Mouse (Mus musculus): ENCODE measurements at regions not wholly inside any gene's neighbourhood (a gene's known extent, or its start where the extent isn't known, plus 50 kb on each side); places are given as distances from the start of the nearest gene placed in this dataset.

- DNase-seq (ENCODE audit: low read depth, low spot score) = no peak
- TF ChIP-seq ZC3H11A (IDR thresholded peaks at IDR 0.05; ENCODE audit: borderline replicate concordance, low read depth, low read length) = no peak
- TF ChIP-seq MAFK (IDR thresholded peaks at IDR 0.05; ENCODE audit: insufficient read depth, low read depth, low read length) = no peak
- TF ChIP-seq HCFC1 (IDR thresholded peaks at IDR 0.05; ENCODE audit: borderline replicate concordance, insufficient read depth, low read length) = no peak
- no peak for TF ChIP-seq ZNF384 (IDR thresholded peaks at IDR 0.05; ENCODE audit: low read depth, low read length)
- no peak for TF ChIP-seq CHD2 (IDR thresholded peaks at IDR 0.05; ENCODE audit: low read depth, low read length)
- H3K9ac ChIP-seq (ENCODE audit: insufficient read depth, low read depth, low read length, poor library complexity, severe bottlenecking) = no peak overlapping the region
- H3K27ac ChIP-seq (ENCODE audit: insufficient read depth, low read depth, low read length, poor library complexity, severe bottlenecking) = no peak overlapping the region
- H3K36me3 ChIP-seq (ENCODE audit: control insufficient read depth, insufficient read depth, low read length, poor library complexity, severe bottlenecking) = no peaks in the 10 kb centered on the region
- in situ Hi-C loops (cut with MboI; ENCODE audit: low sequenced_read_pairs in 2 of 2, unreplicated experiment in 2 of 2) = no loop called here
- no peak overlapping the region for H3K4me3 ChIP-seq (ENCODE audit: insufficient read depth in 1 of 2, low read depth in 1 of 2, low read length in 2 of 2, poor library complexity in 1 of 2, severe bottlenecking in 1 of 2)
- no peaks in the 10 kb centered on the region for H3K9me3 ChIP-seq (ENCODE audit: control insufficient read depth, insufficient read depth, low read depth, low read length)
- no peaks in the 10 kb centered on the region for H3K4me1 ChIP-seq (ENCODE audit: control insufficient read depth in 2 of 2, insufficient read depth in 2 of 2, low read length in 2 of 2, poor library complexity in 1 of 2)
Measured at GRCm38 (mm10) chr5:138900952-138901599, 81.2 kb downstream of the Gm5294 start.

GRCm38 (mm10) chr5:138902316-138902715 lies 82.4 kb downstream of the Gm5294 start:
- in situ Hi-C loops (cut with MboI; ENCODE audit: low sequenced_read_pairs in 2 of 2, unreplicated experiment in 2 of 2) = no loop called here
- TF ChIP-seq ZNF384 (IDR thresholded peaks at IDR 0.05; ENCODE audit: low read depth, low read length) = no peak
- no peak for TF ChIP-seq CHD2 (IDR thresholded peaks at IDR 0.05; ENCODE audit: low read depth, low read length)
- TF ChIP-seq HCFC1 (IDR thresholded peaks at IDR 0.05; ENCODE audit: borderline replicate concordance, insufficient read depth, low read length) = no peak
- no peak for TF ChIP-seq ZC3H11A (IDR thresholded peaks at IDR 0.05; ENCODE audit: borderline replicate concordance, low read depth, low read length)
- no peak for TF ChIP-seq MAFK (IDR thresholded peaks at IDR 0.05; ENCODE audit: insufficient read depth, low read depth, low read length)
- H3K4me3 ChIP-seq (ENCODE audit: insufficient read depth in 1 of 2, low read depth in 1 of 2, low read length in 2 of 2, poor library complexity in 1 of 2, severe bottlenecking in 1 of 2) = no peak overlapping the region
- no peaks in the 10 kb centered on the region for H3K9me3 ChIP-seq (ENCODE audit: control insufficient read depth, insufficient read depth, low read depth, low read length)
- no peaks in the 10 kb centered on the region for H3K4me1 ChIP-seq (ENCODE audit: control insufficient read depth in 2 of 2, insufficient read depth in 2 of 2, low read length in 2 of 2, poor library complexity in 1 of 2)
- DNase-seq (ENCODE audit: low read depth, low spot score) = no peak
- no peak overlapping the region for H3K9ac ChIP-seq (ENCODE audit: insufficient read depth, low read depth, low read length, poor library complexity, severe bottlenecking)
- no peak overlapping the region for H3K27ac ChIP-seq (ENCODE audit: insufficient read depth, low read depth, low read length, poor library complexity, severe bottlenecking)
- no peaks in the 10 kb centered on the region for H3K36me3 ChIP-seq (ENCODE audit: control insufficient read depth, insufficient read depth, low read length, poor library complexity, severe bottlenecking)

GRCm38 (mm10) chr5:138911769-138912710 lies 85.1 kb downstream of the Pdgfa start:
- in situ Hi-C loops (cut with MboI; ENCODE audit: low sequenced_read_pairs in 2 of 2, unreplicated experiment in 2 of 2) = no loop called here
- no peak overlapping the region for H3K27ac ChIP-seq (ENCODE audit: insufficient read depth, low read depth, low read length, poor library complexity, severe bottlenecking)
- peaks cover 0 to 22% of the 10 kb centered on the region in 2 experiments; a peak in 2 of 4 replicates for H3K4me1 ChIP-seq (ENCODE audit: control insufficient read depth in 2 of 2, insufficient read depth in 2 of 2, low read length in 2 of 2, poor library complexity in 1 of 2)
- H3K9me3 ChIP-seq (ENCODE audit: control insufficient read depth, insufficient read depth, low read depth, low read length) = no peaks in the 10 kb centered on the region
- no peak overlapping the region for H3K4me3 ChIP-seq (ENCODE audit: insufficient read depth in 1 of 2, low read depth in 1 of 2, low read length in 2 of 2, poor library complexity in 1 of 2, severe bottlenecking in 1 of 2)
- no peak for DNase-seq (ENCODE audit: low read depth, low spot score)
- TF ChIP-seq MAFK (IDR thresholded peaks at IDR 0.05; ENCODE audit: insufficient read depth, low read depth, low read length) (no peak), HCFC1 (IDR thresholded peaks at IDR 0.05; ENCODE audit: borderline replicate concordance, insufficient read depth, low read length) (no peak), ZC3H11A (IDR thresholded peaks at IDR 0.05; ENCODE audit: borderline replicate concordance, low read depth, low read length) (no peak), CHD2 (IDR thresholded peaks at IDR 0.05; ENCODE audit: low read depth, low read length) (no peak), ZNF384 (IDR thresholded peaks at IDR 0.05; ENCODE audit: low read depth, low read length) (no peak)
- H3K36me3 ChIP-seq (ENCODE audit: control insufficient read depth, insufficient read depth, low read length, poor library complexity, severe bottlenecking) = no peaks in the 10 kb centered on the region; the same call in 1 of the 2 replicates
- no peak overlapping the region for H3K9ac ChIP-seq (ENCODE audit: insufficient read depth, low read depth, low read length, poor library complexity, severe bottlenecking)

- Histone ChIP-seq H3K4me3 (ENCODE audit: insufficient read depth in 1 of 2, low read depth in 1 of 2, low read length in 2 of 2, poor library complexity in 1 of 2, severe bottlenecking in 1 of 2) (no peak overlapping the region), H3K9me3 (ENCODE audit: control insufficient read depth, insufficient read depth, low read depth, low read length) (no peaks in the 10 kb centered on the region), H3K4me1 (ENCODE audit: control insufficient read depth in 2 of 2, insufficient read depth in 2 of 2, low read length in 2 of 2, poor library complexity in 1 of 2) (peaks cover 0 to 20% of the 10 kb centered on the region in 2 experiments; a peak in 2 of 4 replicates), H3K9ac (ENCODE audit: insufficient read depth, low read depth, low read length, poor library complexity, severe bottlenecking) (no peak overlapping the region), H3K36me3 (ENCODE audit: control insufficient read depth, insufficient read depth, low read length, poor library complexity, severe bottlenecking) (no peaks in the 10 kb centered on the region; the same call in 1 of the 2 replicates), H3K27ac (ENCODE audit: insufficient read depth, low read depth, low read length, poor library complexity, severe bottlenecking) (peak overlapping the region; percentile 55; the same call in 1 of the 2 replicates)
- in situ Hi-C loops (cut with MboI; ENCODE audit: low sequenced_read_pairs in 2 of 2, unreplicated experiment in 2 of 2) = no loop called here
- no peak for DNase-seq (ENCODE audit: low read depth, low spot score)
- TF ChIP-seq MAFK (IDR thresholded peaks at IDR 0.05; ENCODE audit: insufficient read depth, low read depth, low read length) (no peak), ZNF384 (IDR thresholded peaks at IDR 0.05; ENCODE audit: low read depth, low read length) (no peak), HCFC1 (IDR thresholded peaks at IDR 0.05; ENCODE audit: borderline replicate concordance, insufficient read depth, low read length) (no peak), ZC3H11A (IDR thresholded peaks at IDR 0.05; ENCODE audit: borderline replicate concordance, low read depth, low read length) (no peak), CHD2 (IDR thresholded peaks at IDR 0.05; ENCODE audit: low read depth, low read length) (no peak)
Measured at GRCm38 (mm10) chr5:138912711-138913105, 84.5 kb downstream of the Pdgfa start.
